Comparison of ENCODE assay signal across 8 mouse cellular contexts in genomic region chr17:12725871-12726270, GRCm38 (mm10). TPM values are rescaled to one million over a fixed set of nuclear protein-coding genes. Genes with fewer than 3 reads are reported as not detected.
DNase-seq lines count a peak whose midpoint lies in the region; ATAC-seq lines count a peak whose summit lies in the region.

No protein-coding gene starts in this region.

- WGBS in kidney, embryonic 16.5 days, result 21% methylated on average over 4 of the region's 4 CpGs

- H3K4me1 ChIP-seq in kidney, embryonic 16.5 days (ENCODE audit: insufficient read depth, low read length), result peaks cover 39% of the 10 kb centered on the region

- DNase-seq in embryo, embryonic 10 days (ENCODE audit: low spot score), result peak; percentile 55
- DNase-seq in embryo, embryonic 9.5 days (ENCODE audit: extremely low spot score), result no peak
- peak; percentile 73 to 89 for DNase-seq in adrenal gland, adult (ENCODE audit: inconsistent age in 2 of 2, low spot score in 1 of 2)
- DNase-seq in heart, adult 9 months (ENCODE audit: low spot score in 2 of 2), result peak; percentile 69 to 73
- DNase-seq in thymus, postnatal 10 days (ENCODE audit: low spot score in 2 of 2), result no peak
- no peak for DNase-seq in urinary bladder, postnatal 4 days (ENCODE audit: low spot score in 2 of 2)

- peak; percentile 37; the same call in 1 of the 2 replicates for ATAC-seq in kidney, embryonic 16.5 days (ENCODE audit: low FRiP score, low TSS enrichment)
- peak; percentile 46 for ATAC-seq in megakaryocyte-erythroid progenitor cell, adult 5-6 weeks (replicated peaks; ENCODE audit: low FRiP score, low TSS enrichment, poor library complexity, severe bottlenecking)

- peaks cover 14% of the 10 kb centered on the region for H3K36me3 ChIP-seq in kidney, embryonic 16.5 days (ENCODE audit: insufficient read depth, low read length)

- no peak overlapping the region for H3K9ac ChIP-seq in kidney, embryonic 16.5 days (replicated peaks; ENCODE audit: low read length)

- peak overlapping the region; percentile 92 for H3K27ac ChIP-seq in kidney, embryonic 16.5 days (ENCODE audit: low read length)

- H3K4me2 ChIP-seq in kidney, embryonic 16.5 days (replicated peaks; ENCODE audit: low read depth, low read length), result no peak overlapping the region

- H3K4me3 ChIP-seq in kidney, embryonic 16.5 days (ENCODE audit: low read length), result no peak overlapping the region

- H3K9me3 ChIP-seq in kidney, embryonic 16.5 days (ENCODE audit: low read length), result no peaks in the 10 kb centered on the region

- no peaks in the 10 kb centered on the region for H3K27me3 ChIP-seq in kidney, embryonic 16.5 days (ENCODE audit: insufficient read depth, low read length)

RNA-seq across cellular contexts. Expression of gene Igf2r, which starts 43.6 kb away (rescaled TPM):
- 32.1 and 33.6 TPM in 2 replicates for polyA plus RNA-seq in kidney, embryonic 16.5 days (2015; fragmentation: Nextera tagmentation; extraction: Ambion mirVana)
- 10.2 and 14.0 TPM in 2 replicates for total RNA-seq in megakaryocyte-erythroid progenitor cell, adult 5-6 weeks (2014; fragmentation: Nextera tagmentation)
- 15.3 and 19.7 TPM in 2 replicates for total RNA-seq in megakaryocyte-erythroid progenitor cell, adult 5-6 weeks (2017)

RNA-seq across cellular contexts. Expression of gene Slc22a1, which starts 50.2 kb away (rescaled TPM):
- 18.2 and 21.0 TPM in 2 replicates for polyA plus RNA-seq in kidney, embryonic 16.5 days (2015; fragmentation: Nextera tagmentation; extraction: Ambion mirVana)
- not detected in 2 replicates for total RNA-seq in megakaryocyte-erythroid progenitor cell, adult 5-6 weeks (2014; fragmentation: Nextera tagmentation)
- total RNA-seq in megakaryocyte-erythroid progenitor cell, adult 5-6 weeks (2017), result not detected in 2 replicates

Comparison
In these comparisons a context has a peak if more than half of its experiments do, and no peak if none do; other contexts are left out.
1. DNase-seq: peak in embryo, embryonic 10 days (single experiment), adrenal gland, adult (2 of 2) and heart, adult 9 months (2 of 2); none in embryo, embryonic 9.5 days (single experiment), thymus, postnatal 10 days (0 of 2) and urinary bladder, postnatal 4 days (0 of 2).